Mouse (Mus musculus): Measurements from ENCODE around the gene P2rx7.
A peak's percentile ranks its signal among the peaks of the same experiment; 100 is the strongest.

Gene P2rx7

DNA sequence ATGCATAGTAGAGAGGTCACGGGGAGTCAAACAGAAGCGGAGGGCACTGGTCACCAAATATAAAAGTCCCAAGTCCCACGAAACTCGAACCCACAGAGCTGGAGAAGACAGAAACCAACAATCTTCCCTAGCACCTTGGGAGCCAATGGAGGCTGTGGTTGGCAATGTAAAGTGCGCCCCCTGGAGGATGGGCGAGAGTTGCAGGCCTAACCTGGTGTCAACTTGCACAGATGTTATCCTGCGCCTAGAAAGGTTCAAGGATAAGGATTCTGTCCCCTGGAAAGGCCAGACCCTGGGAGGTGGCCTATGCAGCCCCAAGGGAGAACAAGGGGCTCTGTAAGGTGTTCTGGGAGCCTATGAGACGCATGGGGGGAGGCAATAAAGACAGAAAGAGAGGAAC, 87.6 kb downstream of the P2rx7 start:
- peak; percentile 81 for DNase-seq (ENCODE audit: low read depth)

DNA sequence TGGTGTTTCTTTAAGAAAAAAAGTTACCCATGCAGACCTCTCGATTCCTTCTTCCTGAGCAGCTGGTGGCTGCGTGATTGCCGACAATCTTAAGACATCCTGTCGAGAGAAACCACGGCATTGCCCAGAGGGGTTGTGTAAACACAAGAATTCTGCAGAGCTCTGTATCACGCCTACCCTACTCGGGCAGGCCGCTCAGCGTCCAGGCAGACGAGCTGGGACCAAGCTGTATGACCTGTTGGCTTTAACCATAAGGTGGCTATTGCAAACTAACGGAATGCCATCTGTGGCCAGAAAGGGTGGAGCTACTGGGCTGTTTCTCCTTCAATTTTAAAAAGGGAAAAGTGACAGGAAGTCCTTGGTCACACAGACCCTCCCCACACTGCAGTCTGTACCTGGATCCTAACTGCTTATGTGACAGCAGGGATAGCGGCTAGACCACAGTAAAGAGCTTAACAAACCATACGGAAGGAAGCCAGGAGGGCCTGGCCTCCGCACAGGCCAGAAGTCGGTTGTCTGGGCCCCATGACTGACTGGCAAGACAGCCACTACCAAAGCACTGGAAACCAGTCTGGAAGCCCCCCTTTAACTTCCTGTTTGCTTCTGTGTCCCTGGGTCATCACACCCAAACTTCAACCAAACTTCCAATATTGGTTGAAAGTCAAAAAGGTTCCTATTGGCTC, 88.4 kb downstream of the P2rx7 start:
- DNase-seq (ENCODE audit: low read depth) = peak; percentile 98

DNA sequence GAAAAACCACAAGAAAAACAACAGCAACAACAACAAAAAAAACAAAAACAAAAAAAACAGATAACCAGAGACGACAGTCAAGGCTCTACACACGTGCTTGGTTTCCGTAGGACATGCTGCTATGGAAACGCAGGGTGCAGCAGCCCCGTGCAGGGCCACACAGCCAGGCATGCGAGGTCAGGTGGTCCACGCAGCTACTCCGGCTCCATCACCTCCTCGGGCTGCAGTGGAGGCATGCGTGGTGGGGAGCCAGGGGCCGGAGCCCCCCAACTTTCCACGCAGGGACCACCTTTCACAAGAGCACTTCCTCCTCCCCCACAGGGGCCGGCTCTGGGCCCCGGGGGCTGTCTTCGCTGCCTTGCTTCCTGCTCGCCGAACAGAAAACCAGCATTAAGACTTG, 90.2 kb downstream of the P2rx7 start:
- DNase-seq (ENCODE audit: low read depth) = no peak

DNA sequence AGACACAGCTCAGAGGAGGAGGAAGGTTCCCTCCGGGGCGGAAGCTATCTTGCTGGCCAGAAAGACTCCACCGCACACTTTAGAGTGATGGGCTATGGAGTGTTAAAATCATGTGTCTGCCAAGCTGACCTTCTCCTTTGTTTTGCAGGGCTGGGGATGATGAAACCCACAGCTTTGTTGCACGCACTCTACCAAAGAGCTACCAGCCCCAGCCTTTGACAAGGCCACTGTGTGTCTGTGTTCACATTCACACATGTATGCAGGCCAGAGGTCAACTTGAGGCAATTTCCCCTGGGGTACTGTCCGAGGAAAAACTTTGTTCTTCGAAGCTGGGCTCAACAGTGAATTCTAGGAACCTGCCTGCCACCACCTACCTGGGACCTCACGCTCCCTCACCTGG, 92.1 kb downstream of the P2rx7 start:
- DNase-seq (ENCODE audit: low read depth) = no peak

DNA sequence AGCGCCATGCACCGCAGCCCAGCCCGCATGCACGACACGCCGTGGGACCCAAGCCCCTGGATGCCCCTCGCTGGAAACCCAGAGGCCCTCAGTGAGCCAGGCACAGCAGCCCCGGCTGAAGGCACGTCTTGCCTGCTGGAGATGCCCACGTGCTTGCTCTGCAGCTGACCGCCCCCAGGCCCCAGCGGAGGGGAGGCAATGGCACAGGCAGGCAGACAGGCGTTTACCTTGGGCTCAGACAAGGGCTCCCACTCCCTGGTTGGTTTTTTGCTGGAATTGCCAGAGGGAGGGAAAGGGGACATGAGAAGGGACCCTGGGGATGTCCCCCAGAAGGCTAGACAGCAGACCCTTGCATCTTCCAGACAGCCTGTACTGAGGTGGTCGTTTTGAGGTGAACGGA, 93.0 kb downstream of the P2rx7 start:
- DNase-seq (ENCODE audit: low read depth) = no peak

Data from 416B (cell line).